ENCODE assay signal across 9 mouse cellular contexts in the genomic region with DNA sequence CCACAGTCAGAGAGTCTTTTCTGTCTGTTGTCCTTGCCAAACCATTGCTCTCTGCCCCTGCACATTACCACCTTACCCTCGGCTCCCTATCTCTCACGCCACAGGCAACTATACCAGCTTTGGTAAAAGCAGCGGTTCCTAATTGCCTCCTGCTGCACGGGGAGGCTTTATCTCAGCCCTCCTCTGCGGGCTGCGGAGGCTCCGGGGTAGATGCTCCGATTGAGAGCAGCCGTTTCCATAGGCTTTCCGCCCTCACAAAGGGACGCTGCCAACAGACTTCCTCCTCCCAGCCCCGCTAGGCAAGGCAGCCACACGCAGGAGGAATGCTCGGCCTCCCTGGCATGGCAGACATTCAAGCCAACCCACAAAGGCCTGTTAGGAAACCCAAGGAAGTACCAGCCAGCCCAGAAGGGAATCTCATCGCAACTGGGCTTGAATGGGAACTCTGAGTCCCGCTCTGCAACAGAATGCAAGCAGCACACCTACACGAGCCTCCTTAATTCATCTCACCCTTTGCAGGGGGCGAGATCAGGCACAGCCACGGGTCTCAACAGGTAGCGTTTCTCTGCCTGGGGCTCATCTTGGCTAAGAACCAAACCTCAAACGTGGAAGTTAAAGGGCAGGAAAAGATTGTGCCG.
DNase-seq lines count a peak whose midpoint lies in the region; ATAC-seq and TF ChIP-seq lines count a peak whose summit lies in the region.
"Had no signal": no experiment of that assay in that cellular context is flagged by ENCODE, and none has a peak within 500 bp of the region (broad histone marks: within the 10 kb centered on the region; RNA-seq: fewer than 3 reads in every experiment).

No protein-coding gene starts in this region.

- ATAC-seq in embryonic facial prominence, embryonic 12.5 days (ENCODE audit: insufficient number of reproducible peaks, insufficient read depth, low FRiP score, low TSS enrichment) = no peak
- peak; percentile 79 for ATAC-seq in heart, postnatal 0 days (ENCODE audit: insufficient read depth, low read depth)
- ATAC-seq in liver, embryonic 14.5 days (ENCODE audit: insufficient read depth) = peak; percentile 75

- TF ChIP-seq EP300 in heart, postnatal 0 days (IDR thresholded peaks at IDR 0.05; ENCODE audit: low read depth) = no peak
- peak; percentile 61 for TF ChIP-seq EP300 in liver, embryonic 14.5 days (IDR thresholded peaks at IDR 0.05; ENCODE audit: low read depth)

- intact Hi-C loops in heart, postnatal 25 days (cut with DNase I) = no loop called here

- peaks cover 11% of the 10 kb centered on the region for H3K27me3 ChIP-seq in embryonic facial prominence, embryonic 12.5 days
- H3K27me3 ChIP-seq in heart, postnatal 0 days (ENCODE audit: control insufficient read depth, insufficient read depth, low read length) = peaks cover 4% of the 10 kb centered on the region; the same call in 1 of the 2 replicates
- no peaks in the 10 kb centered on the region for H3K27me3 ChIP-seq in liver, embryonic 14.5 days (ENCODE audit: control insufficient read depth, insufficient read depth, low read length)

- peak overlapping the region; percentile 12; the same call in 1 of the 2 replicates for H3K4me3 ChIP-seq in embryonic facial prominence, embryonic 12.5 days
- peak overlapping the region; percentile 12; the same call in 1 of the 2 replicates for H3K4me3 ChIP-seq in heart, postnatal 0 days (ENCODE audit: low read depth, low read length)
- 0 out of 4 replicates have a peak overlapping the region, but pooled peaks of 1 of the 2 experiments have one; percentile 12 for H3K4me3 ChIP-seq in liver, embryonic 14.5 days (ENCODE audit: insufficient read depth in 1 of 2, low read depth in 2 of 2, low read length in 2 of 2)

- TF ChIP-seq CTCF in heart, postnatal 0 days (IDR thresholded peaks at IDR 0.05; ENCODE audit: low read depth) = no peak
- no peak for TF ChIP-seq CTCF in liver, embryonic 14.5 days (IDR thresholded peaks at IDR 0.05; ENCODE audit: low read depth)

- H3K27ac ChIP-seq in embryonic facial prominence, embryonic 12.5 days = peak overlapping the region; percentile 46
- H3K27ac ChIP-seq in heart, postnatal 0 days (ENCODE audit: low read depth) = 0 out of 2 replicates have a peak overlapping the region, but pooled peaks have one; percentile 4
- H3K27ac ChIP-seq in liver, embryonic 14.5 days = no peak overlapping the region
- H3K27ac ChIP-seq: macrophage had no signal

- 5% methylated on average over 22 of the region's 22 CpGs for WGBS in embryonic facial prominence, embryonic 12.5 days
- 4% methylated on average over 22 of the region's 22 CpGs for WGBS in heart, postnatal 0 days
- 5% methylated on average over 22 of the region's 22 CpGs for WGBS in liver, embryonic 14.5 days (ENCODE audit: insufficient replicate concordance)

- DNase-seq in heart, adult 18-20 months = peak; percentile 62 to 73
- no peak for DNase-seq in heart, postnatal 25 days (ENCODE audit: low spot score)
- DNase-seq in heart, postnatal 0 days (ENCODE audit: low spot score) = peak; percentile 61
- peak; percentile 80 to 91 for DNase-seq in layer of hippocampus, adult 18-20 months (ENCODE audit: low spot score in 2 of 2)
- no peak for DNase-seq in liver, embryonic 14.5 days (ENCODE audit: low read depth in 3 of 3, low spot score in 3 of 3)
- DNase-seq in neural tube, embryonic 10.5 days (ENCODE audit: extremely low spot score, low spot score) = peak; percentile 42
- no peak for DNase-seq in testis, postnatal 10 days (ENCODE audit: low spot score)

- H3K9me3 ChIP-seq in embryonic facial prominence, embryonic 12.5 days = no peaks in the 10 kb centered on the region
- H3K9me3 ChIP-seq in heart, postnatal 0 days (replicated peaks; ENCODE audit: control insufficient read depth, low read length) = no peaks in the 10 kb centered on the region
- H3K9me3 ChIP-seq in liver, embryonic 14.5 days (ENCODE audit: control insufficient read depth, low read length) = no peaks in the 10 kb centered on the region

- no peaks in the 10 kb centered on the region for H3K36me3 ChIP-seq in embryonic facial prominence, embryonic 12.5 days
- H3K36me3 ChIP-seq in heart, postnatal 0 days (replicated peaks; ENCODE audit: control insufficient read depth, insufficient read depth, low read length) = no peaks in the 10 kb centered on the region
- H3K36me3 ChIP-seq in liver, embryonic 14.5 days (replicated peaks; ENCODE audit: control insufficient read depth, insufficient read depth, low read depth) = no peaks in the 10 kb centered on the region

- H3K9ac ChIP-seq in embryonic facial prominence, embryonic 12.5 days = no peak overlapping the region
- no peak overlapping the region for H3K9ac ChIP-seq in heart, postnatal 0 days (replicated peaks; ENCODE audit: low read depth, low read length)
- H3K9ac ChIP-seq in liver, embryonic 14.5 days (replicated peaks) = no peak overlapping the region

- H3K4me2 ChIP-seq in embryonic facial prominence, embryonic 12.5 days (replicated peaks) = peak overlapping the region; percentile 47
- peak overlapping the region; percentile 48 for H3K4me2 ChIP-seq in heart, postnatal 0 days (ENCODE audit: low read depth, low read length)
- H3K4me2 ChIP-seq in liver, embryonic 14.5 days (ENCODE audit: low read depth) = peak overlapping the region; percentile 45

- peaks cover 11% of the 10 kb centered on the region for H3K4me1 ChIP-seq in embryonic facial prominence, embryonic 12.5 days
- peaks cover 12% of the 10 kb centered on the region; the same call in 1 of the 2 replicates for H3K4me1 ChIP-seq in heart, postnatal 0 days (ENCODE audit: control insufficient read depth, insufficient read depth)
- H3K4me1 ChIP-seq in liver, embryonic 14.5 days (replicated peaks; ENCODE audit: control insufficient read depth in 2 of 2, insufficient read depth in 2 of 2, low read length in 1 of 2) = peaks cover 0 to 10% of the 10 kb centered on the region in 2 experiments; a peak in 3 of 4 replicates

Comparison
In these comparisons a context has a peak if more than half of its experiments do, and no peak if none do; other contexts are left out.
1. DNase-seq: peak in heart, adult 18-20 months (2 of 2), heart, postnatal 0 days (single experiment), layer of hippocampus, adult 18-20 months (2 of 2) and neural tube, embryonic 10.5 days (single experiment); none in heart, postnatal 25 days (single experiment), liver, embryonic 14.5 days (0 of 3) and testis, postnatal 10 days (single experiment).
2. Peak in every context shown above with its lines, with median percentiles within 50 percentile points of each other: H3K4me2 ChIP-seq.